Mouse (Mus musculus) olfactory bulb, adult 2 months (tissue): ENCODE results near the gene Tep1. TPM values are rescaled to one million over a fixed set of nuclear protein-coding genes. Genes with fewer than 3 reads are reported as not detected.
"Not testable (repeated sequence)": the region's sequence is repeated elsewhere in the genome, so short reads cannot be mapped to it uniquely, and the experiment has no call there.

Source experiments
- H3K27ac ChIP-seq: fragments of 200-500 bp; 2 replicates; pipeline ENCODE4 v1.5.1; 2012; ENCODE audit warnings: low read depth, low read length; ENCODE audit not compliant: insufficient read depth
- H3K4me1 ChIP-seq: fragments of 200-500 bp; 2 replicates; pipeline ENCODE4 v1.6.1; 2012; ENCODE audit warnings: low read length; ENCODE audit not compliant: control insufficient read depth, insufficient read depth
- H3K4me3 ChIP-seq: fragments of 200-500 bp; 2 replicates; pipeline ENCODE4 v1.5.1; 2012; ENCODE audit warnings: mild to moderate bottlenecking, low read depth, low read length, moderate library complexity; ENCODE audit not compliant: insufficient read depth
- CTCF ChIP-seq: fragments of 200-500 bp; IDR thresholded peaks from 2 replicates; pipeline ENCODE4 v1.5.1; 2012; ENCODE audit warnings: low read depth, mild to moderate bottlenecking, low read length, moderate library complexity; ENCODE audit not compliant: insufficient read depth
- POLR2A ChIP-seq: fragments of 200-500 bp; IDR thresholded peaks from 2 replicates; pipeline ENCODE4 v1.6.1; 2012; ENCODE audit warnings: mild to moderate bottlenecking, low read depth, low read length, moderate library complexity; ENCODE audit not compliant: insufficient read depth
- WGBS: fragments of 180-500 bp; shearing (Covaris S2); methylation state at CpG from one replicate; pipeline ENCODE4 v1.1.7; 2018; 5-methylcytosine and 5-hydroxymethylcytosine counted together
- polyA plus RNA-seq: library from polyadenylated mRNA; stranded (reverse); fragments of >200 nt; gene quantifications from 2 replicates; pipeline ENCODE4 v1.2.4, GENCODE M21; 2012; ENCODE audit warnings: low replicate concordance; ENCODE audit not compliant: missing spikeins, insufficient read depth, insufficient read length

Gene Tep1
- polyA plus RNA-seq, 1 experiment = not detected

GRCm38 (mm10) chr14:50875175-50875574 is 4.8 kb upstream of the Tep1 start:
- 89% methylated on average over 3 of the region's 3 CpGs for WGBS

GRCm38 (mm10) chr14:50871284-50871683 is 924 bp upstream of the Tep1 start:
- H3K27ac ChIP-seq = no peak overlapping the region
- H3K4me1 ChIP-seq = peaks cover 5% of the 10 kb centered on the region; the same call in 1 of the 2 replicates
- no peak overlapping the region for H3K4me3 ChIP-seq
- WGBS = 96% methylated on average over 2 of the region's 2 CpGs
- no peak for TF ChIP-seq POLR2A
- no peak for TF ChIP-seq CTCF

More at GRCm38 (mm10) chr14:50875175-50875574, 4.8 kb upstream of the Tep1 start:
- Histone ChIP-seq H3K27ac (no peak overlapping the region), H3K4me1 (peaks cover 4% of the 10 kb centered on the region; the same call in 1 of the 2 replicates), H3K4me3 (no peak overlapping the region)
- no peak for TF ChIP-seq POLR2A
- no peak for TF ChIP-seq CTCF

GRCm38 (mm10) chr14:50870805-50871143 is 414 bp upstream of the Tep1 start:
- Histone ChIP-seq H3K4me3 (peak overlapping the region; percentile 67), H3K4me1 (peaks cover 5% of the 10 kb centered on the region; the same call in 1 of the 2 replicates), H3K27ac (no peak overlapping the region)
- no peak for TF ChIP-seq POLR2A
- TF ChIP-seq CTCF = no peak
- 28% methylated on average over 5 of the region's 5 CpGs for WGBS

GRCm38 (mm10) chr14:50868656-50869055 is 1.7 kb downstream of the Tep1 start:
- no peak overlapping the region for H3K27ac ChIP-seq
- WGBS = 90% methylated on average over 5 of the region's 5 CpGs
- peaks cover 5% of the 10 kb centered on the region; the same call in 1 of the 2 replicates for H3K4me1 ChIP-seq
- no peak overlapping the region for H3K4me3 ChIP-seq
- TF ChIP-seq POLR2A (no peak), CTCF (no peak)

GRCm38 (mm10) chr14:50868211-50868610 is 2.1 kb downstream of the Tep1 start:
- Histone ChIP-seq H3K4me1 (peaks cover 5% of the 10 kb centered on the region; the same call in 1 of the 2 replicates), H3K4me3 (no peak overlapping the region), H3K27ac (no peak overlapping the region)
- TF ChIP-seq POLR2A (no peak), CTCF (no peak)
- 85% methylated on average over 4 of the region's 4 CpGs for whole genome bisulfite sequencing

GRCm38 (mm10) chr14:50866966-50867365 is 3.4 kb downstream of the Tep1 start:
- WGBS = 93% methylated on average over 3 of the region's 3 CpGs
- Histone ChIP-seq H3K27ac (no peak overlapping the region), H3K4me1 (peaks cover 5% of the 10 kb centered on the region; the same call in 1 of the 2 replicates), H3K4me3 (no peak overlapping the region)
- no peak for TF ChIP-seq CTCF
- no peak for TF ChIP-seq POLR2A

GRCm38 (mm10) chr14:50865005-50865404 is 5.4 kb downstream of the Tep1 start:
- H3K27ac ChIP-seq, H3K4me3 ChIP-seq, H3K4me1 ChIP-seq: not testable (repeated sequence)

- H3K4me3 ChIP-seq = no peak overlapping the region
- no peak for TF ChIP-seq POLR2A
- TF ChIP-seq CTCF = no peak
- WGBS = 91% methylated on average over 10 of the region's 10 CpGs
- H3K4me1 ChIP-seq = no peaks in the 10 kb centered on the region
- H3K27ac ChIP-seq = no peak overlapping the region
These were observed 7.7 kb downstream of the Tep1 start for GRCm38 (mm10) chr14:50862641-50863040.

GRCm38 (mm10) chr14:50855788-50856187 is 14.6 kb downstream of the Tep1 start:
- no peak overlapping the region for H3K27ac ChIP-seq
- no peaks in the 10 kb centered on the region for H3K4me1 ChIP-seq
- no peak overlapping the region for H3K4me3 ChIP-seq
- WGBS = 84% methylated on average over 5 of the region's 5 CpGs
- TF ChIP-seq POLR2A = no peak
- TF ChIP-seq CTCF = no peak

- TF ChIP-seq CTCF (no peak), POLR2A (no peak)
- Histone ChIP-seq H3K27ac (no peak overlapping the region), H3K4me3 (no peak overlapping the region), H3K4me1 (no peaks in the 10 kb centered on the region)
- WGBS = 70% methylated on average over 6 of the region's 6 CpGs
These were observed 33.1 kb downstream of the Tep1 start for GRCm38 (mm10) chr14:50837236-50837635.
